Mouse (Mus musculus): Measurements from ENCODE around the gene Katna1.

DNA sequence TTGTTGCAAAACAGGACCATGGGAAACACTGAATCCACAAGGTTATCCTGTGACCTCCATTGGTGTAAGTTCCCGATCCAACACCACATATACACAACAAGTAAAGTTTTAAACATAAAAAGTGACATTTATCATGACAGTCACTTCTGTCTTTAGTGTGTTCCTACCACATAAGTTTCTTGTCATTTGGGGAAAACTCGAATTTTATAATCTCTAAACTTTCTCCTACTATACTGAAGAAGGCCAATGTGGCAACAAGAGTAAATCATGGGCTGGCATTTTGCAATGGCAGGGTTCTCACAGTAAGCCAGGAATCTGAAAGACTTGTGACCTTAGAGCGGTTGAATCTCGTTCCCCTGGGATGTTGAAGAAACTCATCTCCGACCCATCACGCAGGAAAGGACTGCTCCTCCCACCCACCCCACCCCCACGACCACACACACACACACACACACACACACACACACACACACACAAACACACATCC, 54.0 kb downstream of the Katna1 start:
- TF ChIP-seq POLR2A (IDR thresholded peaks at IDR 0.05; ENCODE audit: borderline replicate concordance, extremely low read depth, insufficient read depth, insufficient read length, poor library complexity, severe bottlenecking): no peak
- TF ChIP-seq CTCF (IDR thresholded peaks at IDR 0.05; ENCODE audit: borderline replicate concordance, extremely low read depth, insufficient read depth, insufficient read length): no peak
